Mouse (Mus musculus) midbrain, embryonic 10.5 days (tissue): ENCODE data around the gene Ing5. TPM values are rescaled to one million over a fixed set of nuclear protein-coding genes. Genes with fewer than 3 reads are reported as not detected.
A peak's percentile ranks its signal among the peaks of the same experiment; 100 is the strongest.
"Not testable (repeated sequence)": the region's sequence is repeated elsewhere in the genome, so short reads cannot be mapped to it uniquely, and the experiment has no call there.

Experiments used
- DNase-seq: peaks from one replicate; pipeline ENCODE4 v3.0.0-alpha.2; 2017; ENCODE audit warnings: low spot score
- H3K27ac ChIP-seq: fragments of 300-500 bp; sonication (generic); replicated peaks from 2 replicates; pipeline ENCODE4 v1.5.1; 2016; ENCODE audit warnings: mild to moderate bottlenecking
- H3K27me3 ChIP-seq: fragments of 300-500 bp; sonication (generic); 2 replicates; pipeline ENCODE4 v1.6.1; 2016; ENCODE audit warnings: low read depth, mild to moderate bottlenecking; ENCODE audit not compliant: poor library complexity, severe bottlenecking
- H3K36me3 ChIP-seq: fragments of 300-500 bp; sonication (generic); 2 replicates; pipeline ENCODE4 v1.6.1; 2016; ENCODE audit warnings: mild to moderate bottlenecking, moderate library complexity
- H3K4me1 ChIP-seq: fragments of 300-500 bp; sonication (generic); 2 replicates; pipeline ENCODE4 v1.6.1; 2016
- H3K4me3 ChIP-seq: fragments of 300-500 bp; sonication (generic); 2 replicates; pipeline ENCODE4 v1.5.1; 2016; ENCODE audit warnings: mild to moderate bottlenecking, moderate library complexity
- H3K9me3 ChIP-seq: fragments of 300-500 bp; sonication (generic); replicated peaks from 2 replicates; pipeline ENCODE4 v1.6.1; 2016; ENCODE audit warnings: mild to moderate bottlenecking
- WGBS: fragments of 180-500 bp; shearing (Covaris S2); methylation state at CpG from one replicate; pipeline ENCODE4 v1.1.7; 2016; 5-methylcytosine and 5-hydroxymethylcytosine counted together
- polyA plus RNA-seq: library from polyadenylated mRNA; unstranded; fragments of >200 nt; fragmentation: Nextera tagmentation; extraction: Ambion mirVana; gene quantifications from 2 replicates; pipeline ENCODE4 v1.2.1, GENCODE M21; 2016

Gene Ing5
- polyA plus RNA-seq: 24.3 and 25.7 TPM in 2 replicates

DNA sequence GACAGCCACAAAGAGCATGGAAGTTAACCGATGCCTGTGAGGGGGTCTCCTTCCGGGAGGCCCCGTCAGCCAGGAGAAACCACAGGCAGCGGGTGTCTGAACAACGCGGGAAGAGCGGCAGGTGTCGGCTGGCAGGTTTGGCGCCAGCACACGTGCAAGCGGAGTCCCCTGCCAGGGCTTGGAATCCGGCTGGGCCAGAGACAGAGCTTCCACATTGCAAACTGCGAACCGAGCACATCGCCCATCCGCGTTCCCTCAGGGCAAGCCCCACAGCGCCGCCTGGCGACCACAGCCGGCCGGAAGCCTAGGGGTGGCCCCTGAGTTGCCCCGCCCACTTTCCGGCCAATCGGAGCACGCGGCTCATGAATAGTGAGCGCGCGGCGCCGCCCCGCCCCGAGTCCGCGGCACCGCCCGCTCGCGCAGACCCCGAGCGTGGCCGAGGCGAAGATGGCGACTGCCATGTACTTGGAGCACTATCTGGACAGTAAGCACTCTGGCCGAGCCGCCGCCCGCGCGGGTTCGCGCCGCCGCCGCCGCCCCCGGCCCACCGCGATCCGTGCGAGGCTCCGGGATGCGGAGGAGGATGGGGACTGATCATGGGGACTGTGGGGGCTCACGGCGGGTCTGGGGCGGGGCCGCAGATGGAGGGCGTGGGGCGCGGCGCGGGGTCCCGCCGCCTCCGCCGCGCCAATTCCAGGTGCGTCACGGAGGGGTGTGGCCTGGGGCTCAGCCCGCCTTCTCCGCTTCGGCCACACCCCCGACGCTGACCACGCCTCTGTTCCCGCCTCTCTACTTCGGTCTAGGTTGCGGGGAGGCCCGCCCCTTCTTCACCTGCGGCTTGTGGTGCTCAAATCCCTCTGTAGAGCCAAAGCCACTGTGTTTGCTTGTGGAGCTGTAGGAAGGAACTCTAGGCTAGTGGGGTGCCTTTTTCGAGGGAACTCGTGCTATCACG lies at the start of gene Ing5:
Gene Ing5 (plus strand): TSS at position 410 of the 952 bp plus-strand sequence.
- Histone ChIP-seq H3K27ac (peak within 1 kb of the TSS; percentile 98), H3K4me1 (peaks cover 41% of the 10 kb centered on the region), H3K4me3 (peak within 1 kb of the TSS; percentile 86), H3K36me3 (peaks cover 53% of the 10 kb centered on the region), H3K27me3 (no peaks in the 10 kb centered on the region), H3K9me3 (no peaks in the 10 kb centered on the region)
- under 1% methylated on average over 92 of the region's 94 CpGs for WGBS
- peak; percentile 99 for DNase-seq

DNA sequence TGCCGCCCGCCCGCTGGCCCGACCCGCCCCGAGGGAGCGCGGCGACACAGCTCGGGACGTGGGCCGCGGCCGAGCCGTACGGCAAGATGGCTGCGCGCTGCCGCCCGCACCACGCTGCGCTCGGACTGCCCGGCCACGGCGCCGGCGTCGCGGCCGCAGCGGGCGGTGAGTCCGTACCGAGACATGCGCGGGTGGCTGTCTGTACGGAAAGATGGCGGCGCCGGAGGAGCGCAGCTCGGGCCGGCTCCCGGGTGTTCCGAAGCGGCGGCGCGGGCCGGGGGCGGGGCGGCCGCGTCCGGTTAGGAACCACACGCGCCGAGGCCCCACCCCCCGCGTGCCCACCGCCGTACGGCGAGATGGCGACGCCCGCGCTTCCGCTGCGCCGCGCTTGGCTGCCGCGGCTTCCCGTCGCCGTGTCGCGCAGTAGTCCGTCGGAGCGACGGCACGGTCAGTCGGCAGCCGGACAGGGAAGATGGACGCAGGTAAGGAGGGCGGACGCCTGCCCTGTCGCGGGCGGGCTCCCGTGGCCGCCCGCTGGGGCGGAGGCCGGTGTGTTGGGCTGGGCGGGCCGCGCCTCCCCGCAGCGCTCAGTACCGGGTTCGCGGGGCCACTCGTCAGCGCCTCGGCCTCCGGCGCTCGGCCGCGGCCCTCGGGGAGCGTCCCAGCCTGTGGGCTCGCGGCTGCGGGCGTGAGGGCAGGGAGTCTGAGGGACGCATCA lies 49.0 kb upstream of the Ing5 start, which contains the start of gene Thap4:
Gene Thap4 (minus strand): TSS at position 292 of the 718 bp plus-strand sequence.
- Histone ChIP-seq H3K4me1 (peaks cover 32% of the 10 kb centered on the region), H3K36me3 (peaks cover 11% of the 10 kb centered on the region), H3K4me3 (peak within 1 kb of the TSS; percentile 97), H3K9me3 (no peaks in the 10 kb centered on the region), H3K27ac (peak within 1 kb of the TSS; percentile 92), H3K27me3 (no peaks in the 10 kb centered on the region)
- DNase-seq: peak; percentile 87
- under 1% methylated on average over 110 of the region's 121 CpGs for WGBS

DNA sequence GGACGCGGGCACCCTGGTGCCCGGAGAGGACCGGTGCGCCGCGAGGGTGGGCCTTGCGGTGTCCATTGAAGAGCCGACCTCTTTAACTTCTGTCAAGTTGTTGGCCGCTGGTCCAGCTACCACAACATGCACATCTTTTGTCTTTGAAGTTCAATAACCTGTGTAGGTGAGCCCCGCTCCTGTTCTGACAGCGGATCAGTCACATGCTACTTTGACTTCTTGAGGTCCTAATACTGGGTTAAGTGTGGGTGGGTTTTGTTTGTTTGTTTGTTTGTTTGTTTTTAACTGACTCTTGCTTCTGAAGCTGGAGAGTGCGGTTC lies 48.5 kb upstream of the Ing5 start:
- H3K27ac ChIP-seq: peak overlapping the region; percentile 92
- DNase-seq: no peak
- H3K36me3 ChIP-seq: peaks cover 5% of the 10 kb centered on the region
- 0% methylated on average over 13 of the region's 13 CpGs for WGBS
- H3K4me1 ChIP-seq: peaks cover 32% of the 10 kb centered on the region
- no peaks in the 10 kb centered on the region for H3K27me3 ChIP-seq
- no peaks in the 10 kb centered on the region for H3K9me3 ChIP-seq
- H3K4me3 ChIP-seq: peak overlapping the region; percentile 97

DNA sequence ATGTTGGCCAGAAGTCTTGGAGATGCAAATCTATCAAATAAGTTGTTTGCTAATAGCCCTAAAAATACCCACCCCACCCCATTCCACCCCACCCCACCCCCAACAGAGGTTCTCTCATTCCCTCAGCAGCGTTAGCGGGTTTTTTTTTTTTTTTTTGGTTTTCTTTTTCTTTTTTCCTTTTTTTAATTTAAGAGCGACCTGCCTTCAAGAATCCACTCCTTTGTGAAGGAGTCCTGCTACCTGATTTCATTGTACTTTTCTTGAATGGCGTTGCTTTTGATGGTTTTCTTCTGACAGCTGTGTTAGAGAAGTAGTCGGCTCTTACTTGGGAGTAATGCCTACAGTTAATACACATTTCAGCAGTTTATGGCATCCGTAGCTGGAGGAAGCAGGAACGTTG lies 48.1 kb upstream of the Ing5 start:
- no peaks in the 10 kb centered on the region for H3K9me3 ChIP-seq
- 41% methylated on average over 7 of the region's 7 CpGs for WGBS
- peaks cover 5% of the 10 kb centered on the region for H3K36me3 ChIP-seq
- H3K27me3 ChIP-seq: no peaks in the 10 kb centered on the region
- peaks cover 32% of the 10 kb centered on the region for H3K4me1 ChIP-seq
- peak overlapping the region; percentile 97 for H3K4me3 ChIP-seq
- H3K27ac ChIP-seq: peak overlapping the region; percentile 92; the same call in 1 of the 2 replicates
- no peak for DNase-seq

DNA sequence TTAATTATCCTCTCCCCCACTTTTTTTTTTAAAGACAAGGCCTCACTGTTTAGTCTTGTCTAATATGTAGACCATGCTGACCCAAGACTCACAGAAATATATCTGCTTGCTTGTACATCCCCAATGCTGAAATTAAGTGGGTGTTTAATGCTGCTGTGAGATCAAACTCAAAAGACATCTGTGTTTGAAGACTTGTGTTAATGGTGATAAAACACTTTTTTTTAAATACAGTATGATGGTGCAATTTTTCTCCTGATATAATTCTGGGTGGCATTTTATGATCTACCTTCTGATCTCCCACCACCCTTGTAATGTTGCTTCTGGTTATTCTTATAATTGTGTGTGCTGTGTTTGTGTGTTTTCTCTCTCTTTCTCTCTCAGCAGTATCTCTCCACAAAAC lies 47.6 kb upstream of the Ing5 start:
- Histone ChIP-seq H3K27ac (no peak overlapping the region), H3K4me1 (peaks cover 32% of the 10 kb centered on the region), H3K36me3 (0 out of 2 replicates have a peak, but pooled peaks cover 8% of the 10 kb centered on the region), H3K27me3 (no peaks in the 10 kb centered on the region), H3K4me3 (peak overlapping the region; percentile 97; the same call in 1 of the 2 replicates), H3K9me3 (no peaks in the 10 kb centered on the region)
- DNase-seq: no peak

DNA sequence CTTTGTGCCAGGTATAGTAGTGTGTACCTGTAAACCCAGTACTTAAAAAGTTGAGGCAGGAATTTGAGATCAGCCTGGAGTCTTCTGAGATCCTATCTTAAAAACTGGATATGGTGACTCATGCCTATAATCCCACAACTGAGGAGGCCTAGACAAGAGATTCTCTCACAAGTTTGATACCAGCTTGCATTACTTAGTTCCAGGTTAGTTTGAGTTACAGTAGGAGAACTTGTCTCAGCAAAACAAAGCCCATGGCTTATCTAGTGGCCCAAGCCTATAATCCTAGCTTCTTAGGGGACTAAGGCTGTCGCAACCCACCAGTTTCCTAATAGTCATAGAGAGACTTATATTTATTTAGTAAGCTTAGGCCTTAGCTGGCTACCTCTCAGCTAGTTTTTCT lies 43.7 kb upstream of the Ing5 start:
- WGBS: 91% methylated on average over 1 of the region's 1 CpGs
- H3K4me1 ChIP-seq: peaks cover 18% of the 10 kb centered on the region
- no peaks in the 10 kb centered on the region for H3K27me3 ChIP-seq
- no peak for DNase-seq
- H3K9me3 ChIP-seq: no peaks in the 10 kb centered on the region
- no peak overlapping the region for H3K27ac ChIP-seq
- H3K36me3 ChIP-seq: 0 out of 2 replicates have a peak, but pooled peaks cover 9% of the 10 kb centered on the region
- no peak overlapping the region for H3K4me3 ChIP-seq

DNA sequence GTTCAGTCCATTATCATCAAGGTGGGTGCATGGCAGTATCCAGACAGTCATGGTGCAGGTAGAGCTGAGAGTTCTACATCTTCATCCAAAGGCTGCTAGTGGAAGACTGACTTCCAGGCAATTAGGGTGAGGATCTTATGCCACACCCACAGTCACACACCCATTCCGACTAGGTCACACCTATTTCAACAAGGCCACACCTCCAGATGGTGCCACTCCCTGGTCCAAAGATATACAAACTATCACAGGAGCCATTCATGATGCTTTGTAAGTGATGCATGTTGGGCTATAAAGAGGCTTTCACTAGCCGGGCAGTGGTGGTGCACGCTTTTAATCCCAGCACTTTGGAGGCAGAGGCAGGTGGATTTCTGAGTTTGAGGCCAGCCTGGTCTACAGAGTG lies 40.2 kb upstream of the Ing5 start:
- H3K4me3 ChIP-seq, H3K9me3 ChIP-seq, H3K4me1 ChIP-seq, H3K27me3 ChIP-seq, H3K27ac ChIP-seq, DNase-seq: not testable (repeated sequence)
- WGBS: 96% methylated on average over 3 of the region's 3 CpGs
- peaks cover 20% of the 10 kb centered on the region for H3K36me3 ChIP-seq

DNA sequence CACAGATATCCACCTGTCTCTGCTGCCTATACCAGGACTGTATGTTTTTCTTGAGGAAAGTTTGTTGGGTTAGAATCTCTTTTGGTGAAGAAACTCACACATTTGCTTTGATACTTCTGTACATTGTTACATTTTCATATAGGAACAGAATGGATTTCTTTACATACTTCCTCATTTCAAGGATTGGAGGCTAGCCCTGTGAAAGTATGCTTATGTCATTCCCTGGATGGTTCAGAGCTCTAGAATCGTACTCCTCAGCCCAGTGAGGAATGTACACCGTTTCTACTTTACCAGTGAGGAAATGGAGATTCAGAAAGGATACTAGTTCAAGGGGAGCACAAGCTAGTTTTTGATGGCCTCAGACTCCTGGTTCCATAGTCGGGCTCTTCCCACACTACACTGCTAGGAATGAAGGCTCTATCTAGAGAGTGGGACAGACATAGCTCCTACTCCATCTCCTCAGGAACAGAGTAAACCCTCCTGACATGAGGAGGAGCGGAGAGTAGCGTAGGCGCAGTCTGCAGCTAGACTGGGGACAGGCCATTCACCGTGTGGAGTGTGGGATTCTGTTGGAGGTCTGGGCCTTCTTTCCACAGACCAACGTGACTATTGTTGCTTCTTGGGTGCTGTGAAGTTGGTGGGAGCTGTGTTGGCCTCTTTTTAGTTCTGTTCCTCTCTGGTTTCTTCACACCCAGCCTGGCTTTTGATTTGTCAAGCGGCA lies 38.7 kb upstream of the Ing5 start:
- Histone ChIP-seq H3K4me1 (no peaks in the 10 kb centered on the region), H3K4me3 (no peak overlapping the region), H3K27ac (no peak overlapping the region), H3K36me3 (peaks cover 34% of the 10 kb centered on the region), H3K27me3 (no peaks in the 10 kb centered on the region), H3K9me3 (no peaks in the 10 kb centered on the region)
- no peak for DNase-seq
- 92% methylated on average over 9 of the region's 9 CpGs for WGBS

DNA sequence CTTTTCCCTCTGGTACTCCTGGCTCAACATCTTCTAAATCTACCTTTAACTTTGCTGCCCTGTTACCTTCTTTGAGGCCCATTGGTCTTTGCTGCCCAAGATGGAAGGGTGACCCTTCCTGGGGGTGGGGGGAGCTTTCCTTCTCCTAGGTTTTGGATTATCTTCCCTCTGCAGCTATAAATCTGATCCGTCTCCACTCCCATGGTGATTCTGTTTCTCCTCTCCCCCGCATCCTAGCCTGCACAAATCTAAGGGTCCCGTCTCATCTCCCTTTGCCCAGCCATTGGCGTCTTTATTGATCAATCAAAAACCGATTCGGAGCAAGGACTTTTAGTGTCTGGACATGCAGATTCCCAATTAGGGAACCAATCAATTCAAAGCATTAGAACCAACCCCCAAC lies 36.2 kb upstream of the Ing5 start:
- WGBS: 95% methylated on average over 6 of the region's 6 CpGs
- Histone ChIP-seq H3K9me3 (no peaks in the 10 kb centered on the region), H3K36me3 (peaks cover 44% of the 10 kb centered on the region), H3K27ac (no peak overlapping the region), H3K4me3 (no peak overlapping the region), H3K27me3 (no peaks in the 10 kb centered on the region), H3K4me1 (no peaks in the 10 kb centered on the region)
- no peak for DNase-seq

DNA sequence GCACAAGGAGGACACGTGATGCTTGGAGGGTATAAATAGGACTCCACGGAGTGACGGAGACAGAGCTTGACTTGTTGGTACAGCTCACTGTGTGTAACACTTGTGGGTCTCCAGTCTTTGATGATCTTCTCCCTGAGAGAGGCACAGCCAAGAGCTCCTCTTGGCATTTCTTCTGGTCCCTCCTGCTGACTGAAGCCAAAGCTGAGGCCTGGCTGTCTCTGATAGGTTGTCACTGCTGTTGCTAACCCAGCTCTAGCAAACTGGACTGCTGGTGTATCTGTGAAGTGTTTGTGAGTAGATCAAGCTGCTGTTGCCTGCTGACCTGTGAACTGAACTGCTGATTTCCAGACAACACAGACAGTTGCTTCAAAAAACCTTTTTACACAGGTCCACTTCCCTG lies 33.9 kb upstream of the Ing5 start:
- Histone ChIP-seq H3K36me3 (peaks cover 67% of the 10 kb centered on the region), H3K27ac (no peak overlapping the region)
- WGBS: 93% methylated on average over 3 of the region's 3 CpGs

DNA sequence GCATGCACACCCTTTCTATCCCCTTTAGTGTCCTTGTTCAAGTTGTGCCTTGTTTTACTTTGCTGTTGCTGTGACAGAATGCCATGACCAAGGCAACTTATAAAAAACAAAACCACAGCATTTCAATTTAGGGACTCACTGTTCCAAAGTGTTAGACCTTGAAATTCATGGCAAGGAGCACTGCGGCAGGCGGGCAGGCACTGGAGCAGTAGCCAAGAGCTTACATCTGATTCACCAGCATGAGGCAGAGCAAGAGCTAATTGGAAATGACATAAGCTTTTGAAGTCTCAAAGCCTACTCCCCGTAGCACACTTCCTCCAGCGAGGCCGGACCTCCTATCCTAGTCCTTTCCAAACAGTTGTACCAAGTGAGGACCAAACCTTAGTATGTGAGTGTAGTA lies 27.1 kb upstream of the Ing5 start:
- H3K36me3 ChIP-seq: peaks cover 94% of the 10 kb centered on the region
- no peak overlapping the region for H3K4me3 ChIP-seq
- no peaks in the 10 kb centered on the region for H3K4me1 ChIP-seq
- no peaks in the 10 kb centered on the region for H3K9me3 ChIP-seq
- DNase-seq: no peak
- no peak overlapping the region for H3K27ac ChIP-seq
- 88% methylated on average over 5 of the region's 5 CpGs for WGBS
- no peaks in the 10 kb centered on the region for H3K27me3 ChIP-seq

More for the DNA sequence above, 33.9 kb upstream of the Ing5 start:
- Histone ChIP-seq H3K4me1 (no peaks in the 10 kb centered on the region), H3K4me3 (no peak overlapping the region), H3K9me3 (no peaks in the 10 kb centered on the region), H3K27me3 (no peaks in the 10 kb centered on the region)
- no peak for DNase-seq

DNA sequence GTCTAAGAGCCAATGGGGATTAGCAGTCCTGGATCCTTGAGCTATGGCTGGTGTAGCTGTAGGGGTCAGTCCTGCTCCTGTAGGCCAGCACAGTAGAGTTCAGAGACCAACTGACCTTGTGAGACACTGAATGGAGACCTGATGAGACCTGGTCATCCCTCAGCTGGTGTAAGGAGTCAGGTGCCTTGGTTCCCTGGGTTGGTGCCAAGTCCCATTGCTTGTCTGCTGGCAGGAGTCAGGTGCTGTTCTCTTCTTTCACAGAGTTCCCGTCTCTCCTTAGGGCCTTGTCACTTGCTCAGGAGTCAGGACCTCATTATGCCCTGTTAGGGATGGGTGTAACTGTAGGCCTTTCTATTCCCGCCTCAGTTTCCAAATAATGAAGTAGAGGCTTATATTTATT lies 16.9 kb upstream of the Ing5 start:
- Histone ChIP-seq H3K4me3 (no peak overlapping the region), H3K9me3 (peaks cover 7% of the 10 kb centered on the region; the same call in 1 of the 2 replicates), H3K36me3 (peaks cover 99% of the 10 kb centered on the region), H3K27ac (no peak overlapping the region), H3K4me1 (no peaks in the 10 kb centered on the region), H3K27me3 (no peaks in the 10 kb centered on the region)
- WGBS: 89% methylated on average over 2 of the region's 2 CpGs
- no peak for DNase-seq
